Mouse (Mus musculus): ENCODE measurements around the gene Src.

GRCm38 (mm10) chr2:157407596-157407995 is 10.6 kb upstream of the Src start:
- TF ChIP-seq CTCF (IDR thresholded peaks at IDR 0.05; ENCODE audit: insufficient read depth, low read length): no peak
- TF ChIP-seq POLR2A (IDR thresholded peaks at IDR 0.05; ENCODE audit: borderline replicate concordance, extremely low read depth, low read depth, low read length): no peak
